Mouse (Mus musculus) gastrocnemius, postnatal 14 days (tissue): ENCODE data around the gene Il17rd. TPM values are rescaled to one million over a fixed set of nuclear protein-coding genes. Genes with fewer than 3 reads are reported as not detected.
A peak's percentile ranks its signal among the peaks of the same experiment; 100 is the strongest.

Experiments
- DNase-seq: peaks from one replicate; pipeline ENCODE4 v3.0.0; 2021; ENCODE audit warnings: mixed read lengths
- intact Hi-C: fragments of 180-260 bp; cut with DNase I; formaldehyde crosslinking; loops from one replicate; pipeline ENCODE4 v1.15.1; 2025; ENCODE audit warnings: low total_unique reads
- long read RNA-seq, 2 experiments: library from polyadenylated mRNA; stranded (forward); transcript quantifications; one replicate each; pipeline ENCODE4 v2.0.0; 2021
- total RNA-seq, 2 experiments: library from RNA; stranded (reverse); gene quantifications; 2 replicates each; pipeline ENCODE4 v1.2.3; 2021

The Il17rd gene
- 1 to 10 TPM; 4.6 to 4.7 TPM for total RNA-seq
- long read RNA-seq, experiment 1, partial matches to known transcripts = 0 of 2 reads
- long read RNA-seq, experiment 1, other reads (novel, unspliced or antisense) = 2 of 2 reads
- long read RNA-seq, experiment 2 = 0 reads

DNA sequence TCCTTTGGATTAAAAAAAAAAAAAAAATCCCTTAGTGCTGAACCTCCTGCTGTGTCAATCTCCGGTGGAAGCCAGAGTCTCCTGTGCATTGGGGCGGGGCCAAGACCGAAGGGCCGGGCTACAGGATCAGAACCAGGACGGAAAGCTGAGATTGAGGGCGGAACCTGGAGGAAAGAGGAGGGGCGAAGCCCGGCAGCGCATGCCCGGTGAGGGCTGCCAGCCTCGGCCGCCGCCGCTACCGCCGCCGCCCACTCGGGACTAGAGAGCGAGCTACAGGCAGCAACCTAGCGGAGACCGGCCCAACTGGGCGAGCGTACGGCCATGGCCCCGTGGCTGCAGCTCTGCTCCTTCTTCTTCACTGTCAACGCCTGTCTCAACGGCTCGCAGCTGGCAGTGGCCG lies at the start of gene Il17rd:
Gene Il17rd, plus strand, starts transcription at position 159 of the 400 bp plus-strand sequence.
- DNase-seq = peak; percentile 91
- intact Hi-C loops = loop anchor here (5.0 kb wide), 1 partner anchor 139 kb away; no protein-coding TSS in a partner anchor

DNA sequence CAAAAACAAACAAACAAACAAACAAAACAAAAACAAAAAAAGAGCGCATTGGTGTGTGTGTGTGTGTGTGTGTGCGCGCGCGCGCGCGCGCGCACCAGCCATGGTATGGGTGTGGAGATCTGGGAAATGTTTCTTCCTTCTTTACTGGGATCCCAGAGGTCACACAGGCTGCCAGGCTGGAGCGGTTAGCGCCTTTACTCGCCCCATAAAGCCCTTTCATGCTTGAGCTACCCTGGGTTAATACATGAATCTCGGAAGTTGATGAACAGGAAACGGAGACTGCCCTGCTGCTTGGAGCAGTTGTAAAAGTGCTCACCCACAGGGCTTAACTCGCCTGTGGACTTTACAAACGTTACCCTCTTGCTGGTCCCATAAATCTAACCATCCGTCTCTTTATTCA lies 47.1 kb upstream of the Il17rd start:
- intact Hi-C loops = no loop called here
- DNase-seq = no peak

DNA sequence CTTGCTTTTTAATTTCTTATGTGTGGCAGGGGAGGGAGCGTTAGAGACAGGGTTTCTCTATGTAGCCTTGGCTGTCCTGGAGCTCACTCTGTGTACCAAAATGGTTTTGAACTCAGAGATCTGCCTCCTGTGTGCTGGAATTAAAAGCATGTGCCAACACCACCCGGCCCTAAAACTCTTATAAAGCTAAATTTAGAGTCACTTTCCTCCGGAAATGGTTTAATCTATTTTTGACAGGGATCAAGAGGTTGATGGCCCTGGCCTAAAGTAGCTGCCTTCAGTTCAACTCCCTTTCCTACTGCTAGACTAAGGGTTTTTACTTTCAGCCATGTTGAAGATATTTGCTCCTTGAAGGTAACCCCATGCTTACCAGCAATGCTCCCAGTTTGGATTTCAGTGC lies 45.3 kb upstream of the Il17rd start:
- DNase-seq = no peak
- intact Hi-C loops = no loop called here

DNA sequence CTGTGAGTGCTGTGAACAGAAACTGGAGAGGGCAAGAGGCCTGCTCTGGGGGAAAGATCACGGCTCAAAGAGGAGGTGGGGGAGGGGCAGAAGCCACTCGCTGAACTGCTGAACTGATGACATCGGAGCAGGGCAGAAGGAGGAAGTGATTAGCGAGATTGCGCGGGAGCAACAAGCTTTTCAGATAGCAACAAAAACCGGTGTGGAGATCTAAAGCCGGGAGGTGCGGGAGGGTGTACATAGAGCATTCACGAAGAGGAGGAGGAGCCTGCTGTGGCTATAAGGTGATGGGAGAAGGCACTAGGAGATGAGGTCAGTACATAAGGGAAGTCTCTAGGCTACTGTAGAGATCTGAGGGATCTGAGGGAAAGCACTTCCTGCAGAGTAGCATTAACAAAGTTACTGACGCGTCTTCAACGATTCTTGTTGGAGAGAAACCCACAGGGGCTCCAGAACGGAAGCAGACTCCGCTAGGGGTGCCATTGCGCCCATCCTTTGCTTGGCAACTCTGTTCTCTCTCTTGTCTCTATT lies 44.5 kb upstream of the Il17rd start, which contains the start of gene Hesx1:
Gene Hesx1, plus strand, starts transcription at position 206 of the 531 bp plus-strand sequence.
- peak; percentile 45 for DNase-seq
- intact Hi-C loops = no loop called here

DNA sequence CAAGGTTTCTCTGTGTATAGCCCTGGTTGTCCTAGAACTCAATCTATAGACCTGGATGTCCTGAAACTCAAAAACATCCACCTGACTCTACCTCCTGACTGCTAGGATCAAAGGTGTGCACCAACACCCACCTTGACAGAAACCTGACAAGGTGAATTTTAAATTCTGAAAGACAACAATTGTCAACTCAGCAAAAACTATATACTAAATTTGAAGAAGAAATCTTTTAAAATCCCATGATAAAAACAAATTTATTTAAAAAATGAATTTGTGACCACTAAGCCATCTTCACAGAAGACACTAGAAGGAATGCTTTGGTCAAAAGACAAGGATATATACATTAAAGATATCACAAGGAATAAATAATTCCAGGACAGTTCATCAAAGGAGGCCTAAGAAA lies 42.5 kb upstream of the Il17rd start:
- intact Hi-C loops = no loop called here
- DNase-seq = no peak

DNA sequence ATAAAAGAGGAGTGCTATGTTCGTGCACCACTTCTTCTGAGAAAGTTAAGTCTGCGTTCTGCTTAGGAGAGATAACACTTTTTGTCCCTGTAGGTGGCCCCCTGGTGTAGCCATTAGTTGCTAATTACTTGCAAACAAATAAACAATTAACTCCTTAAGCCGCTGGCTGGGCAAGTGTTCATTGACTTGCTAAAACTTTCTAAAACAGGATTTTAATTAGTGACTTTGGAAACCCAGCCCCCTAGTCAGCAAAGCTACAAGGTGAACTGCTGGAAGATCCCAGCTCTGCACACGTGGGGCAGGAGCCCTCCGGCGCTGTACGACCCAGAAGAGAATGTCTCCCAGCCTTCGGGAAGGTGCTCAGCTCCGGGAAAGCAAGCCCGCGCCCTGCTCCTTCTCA lies 38.4 kb upstream of the Il17rd start:
- no peak for DNase-seq
- intact Hi-C loops = no loop called here

DNA sequence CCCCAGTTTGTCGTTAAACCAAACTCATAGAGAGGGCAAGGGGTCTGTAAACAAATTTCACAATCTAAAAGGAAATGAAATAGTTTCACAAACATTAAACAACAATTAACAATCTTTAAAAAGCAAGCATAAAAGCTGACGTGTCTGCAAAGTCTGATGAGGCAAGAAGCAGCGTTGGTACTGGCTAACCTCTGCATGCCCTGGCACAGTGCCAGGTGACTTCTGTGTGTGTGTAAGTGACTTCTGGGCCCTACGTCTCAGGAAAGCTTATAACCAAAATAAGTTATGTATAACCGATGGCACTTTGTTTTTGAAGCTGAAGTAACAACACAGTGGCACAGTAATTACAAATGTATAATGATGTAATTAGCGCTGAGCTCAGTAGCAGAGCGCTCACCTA lies 33.8 kb upstream of the Il17rd start:
- no peak for DNase-seq
- intact Hi-C loops = no loop called here

DNA sequence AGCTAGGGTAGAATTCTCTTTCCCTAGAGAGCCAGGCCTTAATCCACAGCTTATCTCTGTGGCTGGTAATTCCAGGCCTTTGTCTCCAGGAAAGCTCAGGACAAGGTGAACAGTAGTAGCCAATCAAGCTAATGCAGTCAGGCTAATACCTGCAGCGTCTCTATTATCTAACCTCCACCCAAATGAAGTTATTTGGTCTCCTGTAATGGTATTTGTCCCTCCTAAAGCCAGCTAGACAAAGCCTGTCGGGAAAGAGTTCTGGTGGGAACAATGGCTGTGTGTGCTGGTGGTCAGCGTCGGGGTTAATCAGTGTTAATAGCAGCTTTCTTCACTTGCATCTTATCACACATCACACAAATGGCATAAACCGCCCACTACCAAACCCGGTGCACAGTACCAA lies 32.8 kb upstream of the Il17rd start:
- no peak for DNase-seq
- intact Hi-C loops = no loop called here

DNA sequence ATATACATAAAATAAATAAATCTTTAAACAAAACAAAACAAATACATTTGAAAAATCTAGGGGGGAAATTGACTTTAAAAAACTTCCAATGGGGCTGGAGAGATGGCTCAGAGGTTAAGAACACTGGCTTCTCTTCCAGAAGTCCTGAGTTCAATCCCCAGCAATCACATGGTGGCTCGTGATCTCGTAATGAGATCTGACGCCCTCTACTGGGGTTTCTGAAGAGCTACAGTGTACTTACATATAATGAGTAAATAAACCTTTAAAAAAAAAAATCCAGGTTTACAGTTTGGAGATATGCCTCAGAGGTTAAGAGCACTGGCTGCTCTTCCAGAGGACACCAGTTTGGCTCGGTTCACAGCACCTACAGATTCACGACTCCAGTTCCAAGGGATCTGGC lies 27.2 kb upstream of the Il17rd start:
- intact Hi-C loops = no loop called here
- DNase-seq = no peak

DNA sequence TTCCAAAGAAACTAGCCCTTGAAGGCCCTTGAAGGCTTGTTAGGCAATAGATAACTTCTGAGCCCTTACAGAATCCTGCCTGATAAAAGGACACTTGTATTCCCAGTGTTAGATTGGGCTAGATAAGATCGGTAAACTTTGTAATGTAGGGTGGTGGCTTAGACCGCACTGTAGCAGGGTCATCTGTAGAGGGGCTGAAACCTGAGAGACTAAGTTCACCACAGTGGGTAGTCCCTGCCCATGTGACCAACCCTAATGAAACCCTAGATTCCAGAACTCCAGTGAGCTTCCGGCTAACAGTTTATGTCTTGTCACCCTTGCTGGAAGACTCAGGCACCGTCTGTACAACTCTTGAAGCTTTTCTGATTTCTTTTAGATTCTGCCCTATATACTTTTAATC lies 25.1 kb upstream of the Il17rd start:
- intact Hi-C loops = no loop called here

DNA sequence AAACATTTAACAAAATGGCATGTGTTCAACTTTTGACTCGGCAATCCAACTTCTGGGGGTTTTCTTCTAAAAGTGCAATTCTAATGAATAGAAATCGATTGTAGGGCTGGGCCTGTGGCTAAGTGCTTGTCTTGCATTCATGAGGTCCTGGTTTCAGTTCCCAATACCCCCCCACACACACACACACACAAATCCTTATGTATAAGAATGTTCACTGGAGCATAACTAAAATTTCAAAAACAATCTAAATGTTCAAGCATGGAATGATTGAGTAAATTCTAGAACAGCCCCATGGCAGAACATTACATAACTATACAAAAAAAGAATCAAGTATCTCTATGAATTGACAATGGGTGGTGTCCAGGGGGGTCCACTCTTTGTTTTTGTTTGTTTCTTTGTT lies 20.8 kb upstream of the Il17rd start:
- intact Hi-C loops = no loop called here
- no peak for DNase-seq

More for the DNA sequence above, 25.1 kb upstream of the Il17rd start:
- DNase-seq = no peak

DNA sequence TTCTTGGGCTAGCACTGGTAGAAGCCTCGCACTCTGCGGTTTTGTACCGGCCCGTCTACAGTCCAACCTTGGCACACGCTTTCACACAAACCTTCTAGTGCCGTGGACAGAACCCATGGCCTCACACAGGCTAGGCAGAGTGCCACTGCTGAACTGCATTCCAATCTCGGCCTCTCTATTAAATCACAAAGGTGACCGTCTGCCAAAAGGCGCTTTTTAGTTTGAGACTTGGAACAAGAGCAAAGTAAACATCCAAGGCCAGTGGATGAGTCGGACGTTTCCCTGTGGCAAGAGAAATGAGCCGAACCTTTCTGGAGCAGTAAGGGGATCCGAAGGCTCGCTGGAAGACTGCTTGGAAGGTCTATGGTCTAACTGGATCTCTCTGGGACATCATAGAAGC lies 18.9 kb upstream of the Il17rd start:
- DNase-seq = no peak
- intact Hi-C loops = loop anchor here (5.0 kb wide), 1 partner anchor 38 kb away; no protein-coding TSS in a partner anchor

DNA sequence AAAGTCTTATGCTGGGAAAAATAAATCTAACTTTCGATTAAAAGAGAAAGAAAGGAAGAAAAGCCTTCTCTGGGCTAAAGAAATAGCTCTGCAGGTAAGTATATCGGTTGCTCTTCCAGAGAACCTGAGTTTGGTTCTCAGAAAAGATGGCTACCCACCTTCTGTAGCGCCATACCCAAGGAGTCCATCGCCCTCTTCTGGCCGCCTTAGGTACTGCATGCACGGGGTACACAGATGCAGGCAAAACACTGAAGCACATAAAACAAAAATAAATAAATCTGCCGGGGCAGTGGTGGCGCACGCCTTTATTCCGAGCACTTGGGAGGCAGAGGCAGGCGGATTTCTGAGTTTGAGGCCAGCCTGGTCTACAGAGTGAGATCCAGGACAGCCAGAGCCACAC lies 15.9 kb upstream of the Il17rd start:
- intact Hi-C loops = loop anchor here (5.0 kb wide), 1 partner anchor 41 kb away; no protein-coding TSS in a partner anchor
- DNase-seq = peak; percentile 42

DNA sequence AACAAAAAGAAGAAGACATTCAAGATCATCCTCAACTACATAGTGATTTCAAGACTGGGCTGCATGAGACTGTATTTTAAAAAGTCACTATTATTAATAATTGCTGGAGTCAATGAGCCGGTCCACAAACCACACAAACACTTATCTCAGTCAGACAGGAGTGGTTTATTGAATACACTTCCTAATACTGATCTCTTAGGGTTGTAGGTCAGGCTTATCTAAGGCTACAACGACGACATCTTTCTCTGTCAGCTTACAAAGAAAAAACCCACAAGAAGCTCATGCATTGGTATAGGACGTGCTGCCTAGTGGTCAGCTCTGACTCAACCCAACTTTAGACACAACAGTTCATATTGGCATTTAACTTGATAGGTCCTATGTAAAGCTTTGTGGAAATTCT lies 14.1 kb upstream of the Il17rd start:
- DNase-seq = no peak
- intact Hi-C loops = loop anchor here (5.0 kb wide), 1 partner anchor 42 kb away; no protein-coding TSS in a partner anchor

DNA sequence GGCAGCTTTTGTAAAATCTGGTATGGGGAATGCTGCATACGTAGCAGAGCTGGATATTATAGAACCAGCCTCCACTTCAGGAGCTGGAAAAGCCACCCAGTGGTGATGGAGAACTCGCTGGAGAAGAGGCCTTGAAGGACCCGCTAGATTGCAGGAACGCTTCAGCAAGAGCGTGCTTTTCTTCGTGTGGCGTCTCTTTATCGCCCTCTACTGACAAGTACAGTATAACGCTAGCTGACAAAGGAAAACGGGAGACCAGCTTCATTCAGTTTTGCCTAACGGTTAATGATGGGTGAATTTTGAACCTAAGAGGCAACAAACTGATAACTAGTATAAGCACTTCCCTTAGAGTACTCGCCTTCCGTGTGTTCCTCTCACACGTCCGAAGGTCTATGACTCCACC lies 9.0 kb upstream of the Il17rd start:
- peak; percentile 29 for DNase-seq
- intact Hi-C loops = no loop called here

DNA sequence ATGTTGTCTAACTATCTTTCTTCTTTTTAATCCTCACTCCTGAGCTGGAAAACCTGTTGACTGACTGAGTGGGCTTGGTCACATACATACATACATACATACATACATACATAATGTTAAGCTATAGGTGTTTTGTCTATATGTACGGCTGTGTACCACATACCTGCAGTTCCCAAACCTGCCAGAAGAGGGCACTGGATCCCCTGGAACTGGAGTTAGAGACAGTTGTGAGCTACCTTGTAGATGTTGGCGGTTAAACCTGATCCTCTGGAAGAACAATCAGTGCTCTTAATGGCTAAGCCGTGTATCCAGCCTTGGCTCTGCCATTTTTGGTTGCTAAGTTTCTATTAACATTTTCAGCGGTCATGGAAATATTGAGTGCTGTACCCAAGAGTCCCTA lies 7.6 kb upstream of the Il17rd start:
- intact Hi-C loops = no loop called here
- peak; percentile 61 for DNase-seq

DNA sequence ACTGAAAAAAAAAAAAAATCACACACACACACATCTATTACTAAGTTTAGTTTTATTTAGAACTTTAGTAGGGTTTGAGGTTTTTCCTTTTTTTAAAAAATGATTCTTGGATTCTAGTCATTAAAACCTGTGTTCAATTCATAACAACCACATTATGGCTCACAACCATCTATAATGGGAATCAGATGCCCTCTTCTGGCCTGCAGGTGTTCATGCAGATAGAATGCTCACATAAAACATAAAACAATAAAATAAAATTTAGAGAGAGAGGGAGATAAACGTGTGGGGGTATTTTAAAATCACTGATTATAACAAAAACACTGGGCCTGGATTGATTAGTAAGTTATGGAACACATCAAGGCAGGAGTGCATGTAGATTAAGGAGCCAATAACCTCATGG lies 1.2 kb upstream of the Il17rd start:
- intact Hi-C loops = loop anchor here (5.0 kb wide), 1 partner anchor 140 kb away; no protein-coding TSS in a partner anchor
- DNase-seq = no peak

DNA sequence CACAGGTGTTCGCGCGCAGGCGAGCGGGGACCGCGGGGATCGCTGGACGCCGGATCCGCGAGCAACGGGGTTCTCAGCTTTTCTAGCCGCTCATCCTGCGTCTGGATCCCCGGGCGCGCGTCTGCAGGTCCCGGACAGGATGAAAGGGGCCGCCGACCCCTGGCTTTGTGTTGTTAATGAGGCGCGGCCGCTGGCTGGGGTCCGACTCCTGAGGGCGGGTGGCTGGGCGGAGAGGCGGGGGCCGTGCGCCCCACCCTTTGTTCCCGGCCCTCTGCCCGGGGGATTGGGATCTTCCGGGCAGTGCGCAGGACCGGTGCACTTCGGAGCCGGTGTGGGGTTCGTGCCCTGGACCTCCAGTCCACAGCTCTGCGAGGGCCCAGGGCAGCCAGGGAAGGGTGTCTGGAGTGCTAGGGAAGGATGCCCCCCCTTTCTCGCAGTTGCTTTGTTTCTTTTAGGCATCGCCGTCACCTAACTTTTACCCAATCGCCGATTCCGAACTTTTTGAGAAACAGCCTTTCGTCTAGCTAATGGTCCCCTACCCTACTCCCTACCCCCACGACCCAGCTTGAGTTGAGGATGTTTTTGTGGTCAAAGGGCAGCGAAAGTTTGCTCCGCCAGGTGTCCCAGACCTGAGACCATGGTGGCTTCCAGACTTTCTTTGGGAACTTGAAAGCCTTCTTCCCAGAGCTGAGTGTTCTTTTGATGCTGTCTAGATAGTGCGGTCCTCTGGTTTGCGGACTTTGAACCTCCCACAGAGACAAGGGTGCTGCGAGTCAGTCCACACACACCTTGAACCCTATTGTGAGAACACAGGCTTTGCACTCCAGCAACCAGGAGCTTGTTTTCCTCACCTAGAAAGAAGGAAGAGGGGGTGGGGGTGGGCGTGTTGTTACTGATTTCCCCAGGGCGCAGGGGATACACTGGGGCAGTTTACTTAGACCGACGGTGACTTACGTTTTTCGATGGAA lies 824 bp downstream of the Il17rd start:
- DNase-seq = peak; percentile 62
- intact Hi-C loops = loop anchor here (5.0 kb wide), 1 partner anchor 138 kb away; no protein-coding TSS in a partner anchor

DNA sequence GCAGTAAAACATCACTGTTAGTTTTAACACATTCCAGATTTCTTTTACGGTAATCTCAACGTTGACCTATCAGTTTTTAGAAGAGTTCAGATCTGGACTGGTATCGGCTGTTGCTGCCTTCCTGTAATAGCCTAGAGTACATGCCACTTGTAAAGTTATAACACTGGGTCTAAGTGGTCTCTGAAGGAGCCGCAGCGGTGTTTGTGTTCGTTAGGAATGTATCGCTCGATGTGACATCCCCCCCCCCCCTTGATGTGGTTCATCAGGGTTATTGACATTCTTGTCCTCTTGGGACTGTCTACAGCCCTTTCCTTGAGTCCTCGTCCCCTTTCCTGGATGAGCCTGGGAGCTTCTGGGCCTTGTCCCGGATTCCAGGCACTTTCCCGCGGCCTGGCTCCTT lies 1.7 kb downstream of the Il17rd start:
- intact Hi-C loops = no loop called here

DNA sequence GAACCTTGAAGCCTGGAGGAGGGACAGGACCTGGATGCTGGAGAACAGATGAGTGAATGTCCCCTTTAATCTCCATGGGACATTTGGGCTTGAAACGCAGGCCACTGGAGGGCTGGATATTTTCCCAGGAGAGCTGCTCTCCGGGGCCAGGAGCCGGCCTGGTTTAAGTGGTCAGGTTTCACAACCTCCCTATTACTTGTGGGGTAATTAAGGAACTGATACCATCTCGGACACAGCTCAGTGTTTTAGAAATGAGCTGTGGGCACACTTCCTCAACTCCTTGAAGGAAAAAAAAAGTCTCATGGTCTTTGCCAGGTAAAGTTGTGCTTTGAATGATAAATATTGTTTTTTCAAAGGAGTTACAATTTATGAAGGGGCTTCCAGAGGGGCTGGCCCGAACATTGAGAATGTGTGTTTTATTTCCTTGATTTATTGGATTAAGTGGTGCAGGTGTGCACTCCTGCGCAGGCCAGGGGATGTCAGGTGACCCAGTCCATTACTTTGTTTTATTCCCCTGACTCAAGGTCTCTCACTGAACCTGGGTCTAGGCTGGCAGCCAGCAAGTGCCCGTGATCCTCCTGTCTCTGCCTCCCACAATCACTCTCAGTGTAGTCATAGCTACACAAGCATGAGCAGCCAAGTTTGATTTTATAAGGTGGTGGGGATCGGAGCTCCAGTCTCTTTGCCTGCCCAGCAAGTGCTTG lies 3.7 kb downstream of the Il17rd start:
- intact Hi-C loops = no loop called here
- DNase-seq = no peak

More for the DNA sequence above, 1.7 kb downstream of the Il17rd start:
- no peak for DNase-seq
